Mouse (Mus musculus): ENCODE measurements at regions not wholly inside any gene's neighbourhood (a gene's known extent, or its start where the extent isn't known, plus 50 kb on each side); places are given as distances from the start of the nearest gene placed in this dataset.

DNA sequence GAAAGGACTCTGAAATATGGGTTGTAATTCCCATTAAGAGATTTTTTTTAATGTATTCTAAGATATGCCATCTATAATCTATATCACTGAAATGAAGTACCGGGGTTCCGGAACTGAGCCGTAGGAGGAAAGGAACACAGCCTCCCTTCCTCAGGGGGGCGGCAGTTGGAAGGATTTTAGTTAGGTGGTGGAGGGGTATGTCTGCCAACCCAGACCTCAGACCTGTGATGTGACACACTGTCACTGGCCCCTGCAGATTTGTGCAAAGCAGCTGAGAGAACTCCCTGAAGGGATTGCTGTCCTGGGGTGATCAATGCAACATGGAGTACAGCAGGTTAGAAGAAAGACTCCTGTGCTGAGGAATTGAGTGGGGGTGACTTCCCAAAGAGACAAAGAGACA is 470.2 kb upstream of the Gulo start:
- TF ChIP-seq CTCF (IDR thresholded peaks at IDR 0.05; ENCODE audit: low read depth) (no peak), EP300 (IDR thresholded peaks at IDR 0.05; ENCODE audit: low read depth) (no peak)

Measured in heart, postnatal 0 days (tissue).